In genomic region chr9:25570436-25570835, GRCm38 (mm10) we compare ENCODE assay signal across 12 mouse cellular contexts.
A peak's percentile ranks its signal among the peaks of the same experiment; 100 is the strongest.
DNase-seq lines count a peak whose midpoint lies in the region; ATAC-seq and TF ChIP-seq lines count a peak whose summit lies in the region.
"Had no signal": no experiment of that assay in that cellular context is flagged by ENCODE, and none has a peak within 500 bp of the region (broad histone marks: within the 10 kb centered on the region; RNA-seq: fewer than 3 reads in every experiment).

No protein-coding gene starts in this region.

- 63% methylated on average over 9 of the region's 9 CpGs for WGBS in forebrain, postnatal 0 days
- WGBS in forebrain, embryonic 16.5 days, result 68% methylated on average over 9 of the region's 9 CpGs
- WGBS in liver, adult 2 months, result 32% methylated on average over 9 of the region's 9 CpGs
- 76% methylated on average over 9 of the region's 9 CpGs for WGBS in liver, embryonic 11.5 days

- no peaks in the 10 kb centered on the region; the same call in 1 of the 2 replicates for H3K4me1 ChIP-seq in forebrain, postnatal 0 days (ENCODE audit: insufficient read depth)
- H3K4me1 ChIP-seq in forebrain, embryonic 16.5 days (replicated peaks; ENCODE audit: control insufficient read depth, insufficient read depth, low read length), result peaks cover 11% of the 10 kb centered on the region
- H3K4me1 ChIP-seq in liver, adult 2 months (ENCODE audit: control insufficient read depth, insufficient read depth, low read length), result peaks cover 17% of the 10 kb centered on the region
- no peaks in the 10 kb centered on the region for H3K4me1 ChIP-seq in liver, embryonic 11.5 days (replicated peaks; ENCODE audit: control insufficient read depth, insufficient read depth, low read length)

- H3K9me3 ChIP-seq in forebrain, postnatal 0 days (ENCODE audit: low read length), result no peaks in the 10 kb centered on the region
- H3K9me3 ChIP-seq in forebrain, embryonic 16.5 days (ENCODE audit: control insufficient read depth, low read length), result no peaks in the 10 kb centered on the region
- H3K9me3 ChIP-seq in liver, embryonic 11.5 days (ENCODE audit: control insufficient read depth, low read length), result no peaks in the 10 kb centered on the region

- no peak overlapping the region for H3K9ac ChIP-seq in forebrain, postnatal 0 days
- no peak overlapping the region for H3K9ac ChIP-seq in forebrain, embryonic 16.5 days (replicated peaks; ENCODE audit: low read depth, low read length)
- H3K9ac ChIP-seq in liver, adult 2 months (ENCODE audit: low read depth, low read length), result no peak overlapping the region
- H3K9ac ChIP-seq in liver, embryonic 11.5 days (ENCODE audit: low read depth, low read length), result no peak overlapping the region

- no peak for TF ChIP-seq CTCF in forebrain, postnatal 0 days (IDR thresholded peaks at IDR 0.05; ENCODE audit: low read depth)
- no peak for TF ChIP-seq CTCF in liver, adult 2 months (IDR thresholded peaks at IDR 0.05; ENCODE audit: low read depth, low read length)

- no peak overlapping the region for H3K4me2 ChIP-seq in forebrain, postnatal 0 days (ENCODE audit: low read depth)
- no peak overlapping the region for H3K4me2 ChIP-seq in forebrain, embryonic 16.5 days (ENCODE audit: low read length)
- no peak overlapping the region for H3K4me2 ChIP-seq in liver, embryonic 11.5 days

- peaks cover 5% of the 10 kb centered on the region; the same call in 1 of the 2 replicates for H3K79me2 ChIP-seq in liver, adult 2 months (ENCODE audit: control insufficient read depth, insufficient read depth, low read length)

- no peaks in the 10 kb centered on the region for H3K36me3 ChIP-seq in forebrain, postnatal 0 days (ENCODE audit: insufficient read depth)
- no peaks in the 10 kb centered on the region for H3K36me3 ChIP-seq in forebrain, embryonic 16.5 days (ENCODE audit: control insufficient read depth, insufficient read depth)
- no peaks in the 10 kb centered on the region for H3K36me3 ChIP-seq in liver, adult 2 months (ENCODE audit: control insufficient read depth, insufficient read depth, low read length)
- H3K36me3 ChIP-seq in liver, embryonic 11.5 days (ENCODE audit: control insufficient read depth, insufficient read depth, low read length), result no peaks in the 10 kb centered on the region

- TF ChIP-seq POLR2A in liver, adult 2 months (IDR thresholded peaks at IDR 0.05; ENCODE audit: extremely low read depth, insufficient read depth, low read length), result no peak

- H3K4me3 ChIP-seq in forebrain, postnatal 0 days (ENCODE audit: low read depth, low read length), result no peak overlapping the region
- no peak overlapping the region for H3K4me3 ChIP-seq in forebrain, embryonic 16.5 days (replicated peaks; ENCODE audit: low read length)
- no peak overlapping the region for H3K4me3 ChIP-seq in liver, adult 2 months (ENCODE audit: insufficient read depth, low read depth, low read length)
- H3K4me3 ChIP-seq in liver, embryonic 11.5 days (ENCODE audit: low read depth, low read length), result no peak overlapping the region
- H3K4me3 ChIP-seq: erythroblast, embryonic 14.5 days had no signal

- H3K27ac ChIP-seq in forebrain, postnatal 0 days (ENCODE audit: low read depth, low read length), result no peak overlapping the region
- no peak overlapping the region for H3K27ac ChIP-seq in forebrain, embryonic 16.5 days (ENCODE audit: low read length)
- H3K27ac ChIP-seq in liver, adult 2 months (replicated peaks; ENCODE audit: insufficient read depth, low read depth, low read length), result peak overlapping the region; percentile 58
- H3K27ac ChIP-seq in liver, embryonic 11.5 days (ENCODE audit: low read depth, low read length), result no peak overlapping the region

- H3K27me3 ChIP-seq in forebrain, postnatal 0 days (ENCODE audit: insufficient read depth, low read length), result no peaks in the 10 kb centered on the region
- H3K27me3 ChIP-seq in forebrain, embryonic 16.5 days (replicated peaks; ENCODE audit: control insufficient read depth, insufficient read depth, low read length), result no peaks in the 10 kb centered on the region
- H3K27me3 ChIP-seq in liver, adult 2 months (ENCODE audit: control insufficient read depth, insufficient read depth, low read length), result no peaks in the 10 kb centered on the region
- H3K27me3 ChIP-seq in liver, embryonic 11.5 days (replicated peaks; ENCODE audit: control insufficient read depth, insufficient read depth, low read length), result no peaks in the 10 kb centered on the region

- peak; percentile 49; the same call in 1 of the 2 replicates for ATAC-seq in forebrain, postnatal 0 days
- no peak for ATAC-seq in forebrain, embryonic 16.5 days
- peak; percentile 36; the same call in 1 of the 2 replicates for ATAC-seq in liver, embryonic 11.5 days (replicated peaks; ENCODE audit: low FRiP score)
- ATAC-seq in monocyte, adult 5-6 weeks (replicated peaks; ENCODE audit: insufficient number of reproducible peaks, low FRiP score, low TSS enrichment, poor library complexity, severe bottlenecking), result peak; percentile 68; the same call in 1 of the 2 replicates

- peak; percentile 11 for DNase-seq in forebrain, postnatal 0 days
- DNase-seq in liver, adult 2 months (ENCODE audit: extremely low read depth, low read depth, low spot score), result peak; percentile 93
- no peak for DNase-seq in liver
- no peak for DNase-seq in liver, embryonic 11.5 days (ENCODE audit: low spot score)
- DNase-seq in embryo, embryonic 11 days, result no peak
- no peak for DNase-seq in kidney, adult 9 months
- DNase-seq: cerebellum, adult 2 months; kidney, postnatal 14 days; thymus, adult 2 months had no signal

Comparison
In these comparisons a context has a peak if more than half of its experiments do, and no peak if none do; other contexts are left out.
1. DNase-seq: peak in forebrain, postnatal 0 days (single experiment) and liver, adult 2 months (single experiment); none in liver (single experiment), liver, embryonic 11.5 days (single experiment), embryo, embryonic 11 days (single experiment) and kidney, adult 9 months (single experiment).